Mouse (Mus musculus): ENCODE results near the gene Mgst1. TPM values are rescaled to one million over a fixed set of nuclear protein-coding genes. Genes with fewer than 3 reads are reported as not detected.

The Mgst1 gene
- polyA plus RNA-seq, 1 experiment from 2014 or later = 109 TPM

Other genes with a start within 250 kb of the Mgst1 start
- gene Slc15a5, start 60.4 kb upstream of the Mgst1 start, polyA plus RNA-seq (2014; fragmentation: Nextera tagmentation; extraction: Ambion mirVana) = not detected in 2 replicates